Mouse (Mus musculus): Measurements from ENCODE around the gene Hist1h4d. TPM values are rescaled to one million over a fixed set of nuclear protein-coding genes. Genes with fewer than 3 reads are reported as not detected.

Gene Hist1h4d
- polyA plus RNA-seq, 1 experiment from 2014 or later: 74.5 TPM

- Histone ChIP-seq H3K9ac (ENCODE audit: low read depth, low read length) (no peak overlapping the region), H3K4me1 (ENCODE audit: control insufficient read depth, insufficient read depth, low read length) (no peaks in the 10 kb centered on the region), H3K4me2 (ENCODE audit: low read depth, low read length) (no peak overlapping the region), H3K4me3 (ENCODE audit: low read depth, low read length) (no peak overlapping the region), H3K9me3 (ENCODE audit: control insufficient read depth, low read length) (no peaks in the 10 kb centered on the region), H3K36me3 (ENCODE audit: control insufficient read depth, insufficient read depth, low read length) (no peaks in the 10 kb centered on the region), H3K27me3 (replicated peaks; ENCODE audit: control insufficient read depth, insufficient read depth, low read length) (no peaks in the 10 kb centered on the region), H3K27ac (replicated peaks; ENCODE audit: low read depth, low read length) (no peak overlapping the region)
- DNase-seq (ENCODE audit: low spot score): no peak
- WGBS: 78% methylated on average over 7 of the region's 7 CpGs
- ATAC-seq (ENCODE audit: low read depth): no peak
Measured at GRCm38 (mm10) chr13:23595622-23596372, 14.4 kb downstream of the Hist1h4d start.

DNA sequence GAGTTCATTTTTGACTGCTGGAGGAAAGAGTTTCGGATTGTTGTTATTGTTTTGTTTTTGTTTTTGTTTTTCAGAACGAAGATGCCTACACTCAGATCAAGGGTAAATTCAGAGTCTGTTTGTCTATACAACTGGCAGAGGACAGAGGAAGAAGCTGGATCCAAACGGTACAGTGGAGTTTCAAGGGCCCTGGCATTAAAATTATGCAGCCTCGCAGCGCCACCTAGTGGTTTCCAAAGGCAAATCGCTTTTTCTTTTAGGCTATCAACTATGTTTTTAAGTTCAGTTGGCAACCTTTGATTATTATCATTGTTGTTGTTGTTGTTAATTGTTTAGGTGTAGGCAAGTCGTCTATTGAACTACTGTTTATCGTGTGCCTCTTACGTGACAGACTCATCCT, 16.6 kb downstream of the Hist1h4d start:
- H3K27me3 ChIP-seq (replicated peaks; ENCODE audit: control insufficient read depth, insufficient read depth, low read length): no peaks in the 10 kb centered on the region
- H3K27ac ChIP-seq (replicated peaks; ENCODE audit: low read depth, low read length): no peak overlapping the region
- no peak overlapping the region for H3K9ac ChIP-seq (ENCODE audit: low read depth, low read length)
- H3K36me3 ChIP-seq (ENCODE audit: control insufficient read depth, insufficient read depth, low read length): no peaks in the 10 kb centered on the region
- 6% methylated on average over 9 of the region's 9 CpGs for WGBS
- no peak for ATAC-seq (ENCODE audit: low read depth)
- DNase-seq (ENCODE audit: low spot score): peak; percentile 82
- H3K4me3 ChIP-seq (ENCODE audit: low read depth, low read length): no peak overlapping the region
- H3K9me3 ChIP-seq (ENCODE audit: control insufficient read depth, low read length): no peaks in the 10 kb centered on the region
- H3K4me2 ChIP-seq (ENCODE audit: low read depth, low read length): no peak overlapping the region
- no peaks in the 10 kb centered on the region for H3K4me1 ChIP-seq (ENCODE audit: control insufficient read depth, insufficient read depth, low read length)

- Histone ChIP-seq H3K9ac (ENCODE audit: low read depth, low read length) (no peak overlapping the region), H3K36me3 (ENCODE audit: control insufficient read depth, insufficient read depth, low read length) (no peaks in the 10 kb centered on the region), H3K4me1 (ENCODE audit: control insufficient read depth, insufficient read depth, low read length) (no peaks in the 10 kb centered on the region), H3K4me3 (ENCODE audit: low read depth, low read length) (no peak overlapping the region), H3K27ac (replicated peaks; ENCODE audit: low read depth, low read length) (no peak overlapping the region), H3K27me3 (replicated peaks; ENCODE audit: control insufficient read depth, insufficient read depth, low read length) (no peaks in the 10 kb centered on the region), H3K9me3 (ENCODE audit: control insufficient read depth, low read length) (no peaks in the 10 kb centered on the region), H3K4me2 (ENCODE audit: low read depth, low read length) (no peak overlapping the region)
- no peak for DNase-seq (ENCODE audit: low spot score)
- 82% methylated on average over 7 of the region's 7 CpGs for WGBS
- ATAC-seq (ENCODE audit: low read depth): no peak
Measured at GRCm38 (mm10) chr13:23603182-23603699, 21.8 kb downstream of the Hist1h4d start.

DNA sequence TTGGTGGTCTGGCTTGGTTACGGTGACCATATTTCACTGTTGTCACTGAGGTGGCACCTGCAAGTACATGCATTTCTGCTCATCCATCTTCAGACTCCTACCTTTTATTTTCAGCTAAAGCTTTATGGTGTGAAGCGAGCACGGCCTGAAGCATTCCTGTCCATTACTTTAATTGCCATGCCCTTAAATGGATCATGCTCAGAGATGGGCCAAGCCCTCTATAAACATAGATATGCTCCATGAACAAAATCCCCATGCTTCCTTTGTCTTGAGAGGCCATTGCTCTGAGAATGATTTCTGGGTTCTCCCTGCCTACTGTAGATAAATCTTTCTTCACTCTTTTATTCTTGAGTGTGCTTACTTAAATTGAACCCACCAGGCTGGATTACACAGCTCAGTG, 23.1 kb downstream of the Hist1h4d start:
- no peaks in the 10 kb centered on the region for H3K9me3 ChIP-seq (ENCODE audit: control insufficient read depth, low read length)
- no peak overlapping the region for H3K9ac ChIP-seq (ENCODE audit: low read depth, low read length)
- WGBS: 88% methylated on average over 3 of the region's 3 CpGs
- H3K36me3 ChIP-seq (ENCODE audit: control insufficient read depth, insufficient read depth, low read length): no peaks in the 10 kb centered on the region
- H3K27ac ChIP-seq (replicated peaks; ENCODE audit: low read depth, low read length): no peak overlapping the region
- H3K4me1 ChIP-seq (ENCODE audit: control insufficient read depth, insufficient read depth, low read length): no peaks in the 10 kb centered on the region
- DNase-seq (ENCODE audit: low spot score) (no peak), ATAC-seq (ENCODE audit: low read depth) (no peak)
- no peak overlapping the region for H3K4me2 ChIP-seq (ENCODE audit: low read depth, low read length)
- H3K27me3 ChIP-seq (replicated peaks; ENCODE audit: control insufficient read depth, insufficient read depth, low read length): no peaks in the 10 kb centered on the region
- H3K4me3 ChIP-seq (ENCODE audit: low read depth, low read length): no peak overlapping the region

- Histone ChIP-seq H3K9me3 (ENCODE audit: control insufficient read depth, low read length) (no peaks in the 10 kb centered on the region), H3K36me3 (ENCODE audit: control insufficient read depth, insufficient read depth, low read length) (no peaks in the 10 kb centered on the region), H3K27ac (replicated peaks; ENCODE audit: low read depth, low read length) (no peak overlapping the region), H3K4me2 (ENCODE audit: low read depth, low read length) (no peak overlapping the region), H3K27me3 (replicated peaks; ENCODE audit: control insufficient read depth, insufficient read depth, low read length) (no peaks in the 10 kb centered on the region), H3K9ac (ENCODE audit: low read depth, low read length) (no peak overlapping the region), H3K4me1 (ENCODE audit: control insufficient read depth, insufficient read depth, low read length) (no peaks in the 10 kb centered on the region), H3K4me3 (ENCODE audit: low read depth, low read length) (no peak overlapping the region)
- no peak for DNase-seq (ENCODE audit: low spot score)
- ATAC-seq (ENCODE audit: low read depth): no peak
- 86% methylated on average over 3 of the region's 3 CpGs for WGBS
Measured at GRCm38 (mm10) chr13:23605052-23605451, 23.7 kb downstream of the Hist1h4d start.

GRCm38 (mm10) chr13:23609209-23609608, 27.8 kb downstream of the Hist1h4d start:
- H3K4me3 ChIP-seq (ENCODE audit: low read depth, low read length): no peak overlapping the region
- no peak for DNase-seq (ENCODE audit: low spot score)
- no peaks in the 10 kb centered on the region for H3K9me3 ChIP-seq (ENCODE audit: control insufficient read depth, low read length)
- no peaks in the 10 kb centered on the region for H3K27me3 ChIP-seq (replicated peaks; ENCODE audit: control insufficient read depth, insufficient read depth, low read length)
- H3K27ac ChIP-seq (replicated peaks; ENCODE audit: low read depth, low read length): no peak overlapping the region
- H3K36me3 ChIP-seq (ENCODE audit: control insufficient read depth, insufficient read depth, low read length): no peaks in the 10 kb centered on the region
- no peak for ATAC-seq (ENCODE audit: low read depth)
- H3K4me1 ChIP-seq (ENCODE audit: control insufficient read depth, insufficient read depth, low read length): no peaks in the 10 kb centered on the region
- 89% methylated on average over 4 of the region's 4 CpGs for WGBS
- no peak overlapping the region for H3K9ac ChIP-seq (ENCODE audit: low read depth, low read length)
- H3K4me2 ChIP-seq (ENCODE audit: low read depth, low read length): no peak overlapping the region

DNA sequence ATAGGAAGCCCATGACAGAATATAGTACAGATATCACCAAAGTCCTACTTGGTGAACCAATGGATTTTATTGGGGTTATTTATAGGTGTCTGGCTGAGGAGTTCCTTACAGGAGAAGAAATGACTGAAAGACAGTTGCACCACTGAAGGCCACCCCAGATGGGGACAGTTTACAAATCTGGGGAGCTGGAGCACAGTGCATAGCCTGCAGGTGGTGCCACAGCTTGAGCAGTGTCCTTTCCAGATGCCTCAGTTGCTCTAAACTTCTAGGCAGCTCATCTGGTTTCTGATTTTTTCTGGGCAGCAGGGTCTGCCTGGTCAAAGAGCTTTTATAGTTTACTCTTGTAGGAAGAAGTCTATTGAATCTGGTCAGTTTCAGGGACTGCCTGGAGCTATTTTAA, 28.4 kb downstream of the Hist1h4d start:
- no peaks in the 10 kb centered on the region for H3K4me1 ChIP-seq (ENCODE audit: control insufficient read depth, insufficient read depth, low read length)
- no peak for DNase-seq (ENCODE audit: low spot score)
- no peaks in the 10 kb centered on the region for H3K9me3 ChIP-seq (ENCODE audit: control insufficient read depth, low read length)
- H3K27ac ChIP-seq (replicated peaks; ENCODE audit: low read depth, low read length): no peak overlapping the region
- no peak overlapping the region for H3K9ac ChIP-seq (ENCODE audit: low read depth, low read length)
- no peaks in the 10 kb centered on the region for H3K27me3 ChIP-seq (replicated peaks; ENCODE audit: control insufficient read depth, insufficient read depth, low read length)
- ATAC-seq (ENCODE audit: low read depth): no peak
- no peak overlapping the region for H3K4me2 ChIP-seq (ENCODE audit: low read depth, low read length)
- no peaks in the 10 kb centered on the region for H3K36me3 ChIP-seq (ENCODE audit: control insufficient read depth, insufficient read depth, low read length)
- H3K4me3 ChIP-seq (ENCODE audit: low read depth, low read length): no peak overlapping the region

GRCm38 (mm10) chr13:23610393-23610792, 29.0 kb downstream of the Hist1h4d start:
- ATAC-seq (ENCODE audit: low read depth) (no peak), DNase-seq (ENCODE audit: low spot score) (no peak)
- Histone ChIP-seq H3K4me1 (ENCODE audit: control insufficient read depth, insufficient read depth, low read length) (no peaks in the 10 kb centered on the region), H3K9me3 (ENCODE audit: control insufficient read depth, low read length) (no peaks in the 10 kb centered on the region), H3K27me3 (replicated peaks; ENCODE audit: control insufficient read depth, insufficient read depth, low read length) (no peaks in the 10 kb centered on the region), H3K27ac (replicated peaks; ENCODE audit: low read depth, low read length) (no peak overlapping the region), H3K9ac (ENCODE audit: low read depth, low read length) (no peak overlapping the region), H3K4me2 (ENCODE audit: low read depth, low read length) (no peak overlapping the region), H3K36me3 (ENCODE audit: control insufficient read depth, insufficient read depth, low read length) (no peaks in the 10 kb centered on the region), H3K4me3 (ENCODE audit: low read depth, low read length) (no peak overlapping the region)
- WGBS: 71% methylated on average over 2 of the region's 2 CpGs

DNA sequence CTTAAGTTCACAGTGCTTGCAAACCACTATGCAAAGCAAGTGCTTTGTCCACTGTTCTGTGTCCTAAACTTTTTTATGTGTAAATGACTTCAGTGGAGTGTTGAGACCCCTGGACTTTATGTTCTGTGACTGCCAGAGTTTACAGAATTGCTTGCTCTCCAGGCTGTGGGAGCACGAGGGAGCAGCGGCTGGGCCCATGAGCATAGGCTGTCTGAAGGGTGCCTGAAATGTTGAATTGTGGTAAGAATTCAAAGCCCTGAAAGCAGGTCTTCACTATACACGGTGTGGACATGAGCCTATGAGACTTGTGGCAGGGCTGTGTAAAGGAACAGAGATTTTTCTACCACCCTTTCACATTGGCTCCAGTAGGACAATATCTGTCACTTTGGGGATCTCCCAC, 30.2 kb downstream of the Hist1h4d start:
- Histone ChIP-seq H3K27ac (replicated peaks; ENCODE audit: low read depth, low read length) (no peak overlapping the region), H3K4me1 (ENCODE audit: control insufficient read depth, insufficient read depth, low read length) (no peaks in the 10 kb centered on the region), H3K4me2 (ENCODE audit: low read depth, low read length) (no peak overlapping the region), H3K9ac (ENCODE audit: low read depth, low read length) (no peak overlapping the region), H3K9me3 (ENCODE audit: control insufficient read depth, low read length) (no peaks in the 10 kb centered on the region), H3K27me3 (replicated peaks; ENCODE audit: control insufficient read depth, insufficient read depth, low read length) (no peaks in the 10 kb centered on the region), H3K4me3 (ENCODE audit: low read depth, low read length) (no peak overlapping the region), H3K36me3 (ENCODE audit: control insufficient read depth, insufficient read depth, low read length) (no peaks in the 10 kb centered on the region)
- ATAC-seq (ENCODE audit: low read depth) (no peak), DNase-seq (ENCODE audit: low spot score) (no peak)
- WGBS: 90% methylated on average over 3 of the region's 3 CpGs

Data from embryonic facial prominence, embryonic 14.5 days (tissue).